Mouse (Mus musculus): ENCODE results near the gene 9430015G10Rik. TPM values are rescaled to one million over a fixed set of nuclear protein-coding genes. Genes with fewer than 3 reads are reported as not detected.
A peak's percentile ranks its signal among the peaks of the same experiment; 100 is the strongest.

9430015G10Rik gene
- total RNA-seq (2021): 13.5 and 16.7 TPM in 2 replicates
- long read RNA-seq, partial matches to known transcripts: 6 of 11 reads
- long read RNA-seq, other reads (novel, unspliced or antisense): 2 of 11 reads

DNA sequence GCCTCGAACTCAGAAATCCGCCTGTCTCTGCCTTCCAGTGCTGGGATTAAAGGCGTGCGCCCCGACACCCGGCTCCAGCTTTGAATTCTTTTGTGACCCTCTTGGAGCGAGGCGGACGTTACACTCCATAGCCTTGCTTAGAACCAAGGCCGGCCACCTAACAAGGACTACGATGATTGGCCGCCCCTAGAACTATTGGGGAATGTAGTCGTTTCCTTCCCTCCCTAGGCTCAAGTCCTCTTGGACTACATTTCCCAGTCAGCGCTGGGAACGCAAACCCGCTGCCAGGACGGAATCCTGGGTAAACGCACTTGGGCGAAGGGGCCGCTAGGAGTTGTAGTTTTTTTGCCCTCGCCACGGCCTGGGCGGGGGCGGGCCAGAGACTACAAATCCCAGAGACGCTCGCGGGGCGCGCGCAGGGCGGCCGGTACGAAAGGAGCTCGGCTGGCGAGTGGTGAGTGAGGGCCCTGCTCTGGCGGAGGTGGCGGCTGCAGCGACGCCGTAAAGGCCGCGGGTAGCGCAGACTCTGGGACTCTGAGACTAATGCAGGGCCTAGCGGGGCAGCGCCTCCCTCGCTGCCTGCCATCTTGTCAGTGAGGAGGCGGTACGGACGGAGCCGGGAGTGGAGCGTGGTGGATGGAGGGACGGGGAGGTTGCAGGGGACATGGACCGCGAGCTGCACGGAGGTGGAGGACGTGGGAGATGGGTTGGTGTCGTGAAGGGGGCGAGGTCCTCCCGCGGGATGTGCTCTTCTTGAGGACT is at the start of gene 9430015G10Rik:
Gene 9430015G10Rik, plus strand, starts transcription at position 413 of the 762 bp plus-strand sequence.
- peak; percentile 95 for DNase-seq

DNA sequence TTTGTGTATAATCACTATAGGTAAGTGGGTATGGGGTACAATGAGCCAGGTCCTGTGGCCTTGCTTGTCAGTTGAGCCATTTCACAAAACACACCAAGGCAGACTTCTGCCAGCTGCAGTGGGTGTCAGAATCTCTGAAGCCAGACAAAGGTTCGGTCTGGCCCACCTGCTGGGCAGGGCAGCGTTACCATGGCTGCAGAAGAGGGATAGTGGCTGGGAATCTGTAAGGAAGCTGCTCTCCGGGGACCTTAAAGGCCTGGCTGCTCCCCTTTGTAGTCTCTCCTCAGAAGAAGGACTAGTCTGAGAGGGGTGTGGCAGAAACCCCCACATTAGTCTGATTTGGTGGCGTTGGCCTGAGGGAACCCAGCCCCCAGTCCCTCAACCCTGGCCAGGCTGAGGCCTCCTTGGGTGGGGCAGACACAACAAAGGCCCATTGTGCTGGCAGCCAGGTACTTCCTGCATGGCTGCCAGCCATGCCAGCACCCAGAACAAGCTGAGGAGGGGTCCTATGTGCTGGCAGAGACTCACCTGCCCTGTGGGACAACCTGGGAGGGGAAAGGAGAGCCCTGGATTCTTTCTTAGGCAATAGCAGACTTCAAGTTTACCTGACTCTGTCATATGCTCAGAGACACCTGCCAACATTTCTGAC is 45.8 kb upstream of the 9430015G10Rik start:
- no peak for DNase-seq

DNA sequence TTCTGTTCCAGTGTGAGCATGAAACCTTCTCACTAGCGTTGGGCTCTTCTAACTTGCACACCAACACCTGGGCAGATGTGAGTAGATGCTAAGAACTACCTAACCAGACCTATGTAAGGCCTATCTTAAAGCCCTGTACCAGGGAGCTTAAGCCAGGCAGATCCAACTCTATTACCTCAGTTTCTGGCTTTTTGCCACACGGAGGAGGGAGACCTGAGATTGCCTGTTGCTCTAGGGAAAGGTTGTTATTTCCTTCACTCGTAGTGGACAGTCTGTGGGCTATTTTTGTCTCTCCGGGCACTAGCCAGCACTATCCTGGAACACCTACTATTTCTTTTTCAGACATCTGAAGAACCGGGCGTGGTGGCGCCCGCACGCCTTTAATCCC is 45.3 kb upstream of the 9430015G10Rik start:
- DNase-seq: no peak

DNA sequence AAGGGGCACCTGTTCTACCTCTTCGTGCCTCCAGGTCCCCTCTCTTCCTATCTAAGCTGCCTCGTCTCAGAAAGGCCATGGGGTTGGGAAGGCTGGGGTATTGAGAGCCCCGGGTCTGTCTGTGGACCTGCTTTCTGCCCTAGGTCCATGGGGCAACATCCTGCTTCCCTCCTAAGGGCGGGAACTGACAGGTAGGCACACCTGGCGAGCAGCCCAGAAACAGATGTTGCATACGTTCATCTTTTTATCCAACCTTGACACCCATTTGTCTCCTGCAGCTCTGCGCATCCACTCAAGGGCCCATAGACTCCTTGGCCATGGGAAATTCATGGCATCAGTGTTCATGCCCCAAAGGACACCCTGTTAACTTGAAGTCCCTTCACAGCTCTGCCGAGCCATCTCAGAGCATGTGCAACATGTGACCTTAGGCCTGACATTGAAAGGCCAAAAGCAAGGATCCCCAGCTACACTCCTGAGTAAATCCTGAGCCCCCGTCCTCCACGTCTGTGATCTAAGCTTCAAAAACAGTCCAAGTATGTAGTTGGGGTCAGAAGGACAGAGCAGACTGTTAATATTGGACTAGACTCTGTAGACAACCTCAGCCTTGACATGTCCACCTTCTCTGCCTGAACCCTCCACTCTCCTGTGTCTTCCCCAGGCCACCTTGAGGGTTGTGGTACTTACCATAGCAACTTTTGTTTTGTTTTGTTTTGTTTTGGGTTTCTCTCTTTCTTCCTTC is 44.5 kb upstream of the 9430015G10Rik start:
- DNase-seq: no peak

DNA sequence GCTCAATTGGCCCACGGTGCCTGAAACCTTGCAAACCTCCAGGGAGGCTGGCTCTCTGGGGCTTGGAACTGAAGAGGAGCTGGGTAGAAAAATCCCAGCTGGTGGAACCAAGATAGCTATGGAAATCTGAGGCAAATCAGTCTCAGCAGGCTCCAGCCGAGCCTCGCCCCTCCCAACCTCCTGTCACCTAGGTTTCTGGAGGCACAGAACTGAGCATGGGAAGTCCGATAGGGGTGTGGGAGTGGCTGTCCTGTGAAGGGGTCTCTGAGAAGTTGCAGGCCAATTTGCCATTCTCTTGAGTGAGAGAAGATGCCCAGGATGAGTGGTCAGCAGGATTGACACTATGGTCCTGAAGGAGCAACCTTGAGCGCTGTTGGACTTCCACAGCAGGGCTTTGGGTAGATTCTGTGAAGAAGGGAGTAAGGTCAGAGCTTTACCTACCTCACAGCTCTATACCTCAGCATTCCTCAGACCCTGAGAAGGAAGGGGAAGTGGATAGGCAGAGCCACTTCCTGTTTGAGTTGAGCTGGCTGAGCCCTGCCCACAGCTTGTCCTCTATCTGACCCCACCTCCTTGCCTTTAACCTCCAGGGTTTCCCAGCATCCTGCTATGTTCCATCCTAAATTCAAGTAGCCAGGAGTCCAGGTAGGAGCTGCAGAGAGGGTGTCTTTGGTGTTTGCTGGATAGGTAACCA is 42.4 kb upstream of the 9430015G10Rik start:
- no peak for DNase-seq

DNA sequence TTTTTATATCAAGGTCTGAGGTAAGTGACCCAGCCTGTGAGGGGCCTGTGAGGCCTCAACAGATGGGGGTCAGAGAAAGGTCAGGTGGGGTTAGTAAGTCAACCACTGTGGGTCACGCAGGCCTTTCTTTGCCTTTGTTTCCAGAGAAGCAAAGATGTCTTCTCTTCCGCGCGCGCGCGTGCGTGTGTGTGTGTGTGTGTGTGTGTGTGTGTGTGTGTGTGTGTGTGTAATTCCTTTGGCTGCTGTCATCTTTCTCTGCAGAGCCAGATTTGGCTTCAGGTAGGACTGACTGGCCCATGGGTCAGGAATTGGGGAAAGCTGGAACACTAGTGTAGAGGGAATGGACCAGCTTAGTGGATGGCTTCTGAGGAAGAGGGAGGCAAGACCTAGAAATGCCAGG is 40.1 kb upstream of the 9430015G10Rik start:
- no peak for DNase-seq

DNA sequence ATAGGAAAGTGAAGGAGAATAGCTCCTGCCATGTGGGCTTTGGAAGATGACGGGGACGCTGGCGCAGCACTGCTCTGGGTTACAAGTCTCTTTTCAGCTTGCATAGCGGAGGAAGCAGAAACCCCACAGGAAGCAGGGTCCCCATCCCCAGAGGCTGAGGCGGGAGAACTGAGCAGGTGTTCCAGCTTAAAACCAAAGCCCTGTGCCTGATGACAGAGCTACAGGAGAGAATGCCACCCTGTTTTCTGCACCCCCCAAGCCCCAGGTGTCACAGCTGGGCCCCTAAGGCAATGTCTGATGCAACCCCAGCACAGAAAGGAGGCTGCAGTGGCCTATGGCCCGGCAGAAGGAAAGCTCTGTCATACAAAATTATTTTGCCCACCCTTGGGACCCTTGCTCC is 39.5 kb upstream of the 9430015G10Rik start:
- DNase-seq: no peak

DNA sequence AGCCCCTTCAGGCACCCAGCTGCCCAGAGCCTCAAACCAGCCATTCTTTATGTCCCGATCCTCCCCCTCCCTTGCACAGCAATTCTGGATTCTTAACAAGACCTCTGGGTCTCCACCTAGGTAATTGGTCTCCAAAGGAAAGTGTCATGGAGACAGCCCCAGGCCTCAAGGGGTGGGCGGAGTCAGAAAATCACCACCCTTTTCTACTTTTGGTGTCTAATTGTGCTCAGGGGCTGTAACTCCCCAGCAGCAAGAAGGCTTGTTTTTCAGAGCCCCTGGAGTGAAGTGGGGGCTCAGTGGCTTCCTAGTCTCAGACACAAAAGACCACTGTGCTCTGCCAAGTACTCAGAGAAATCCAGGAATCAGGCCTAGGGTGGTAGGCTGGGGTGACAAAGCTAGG is 39.1 kb upstream of the 9430015G10Rik start:
- no peak for DNase-seq

DNA sequence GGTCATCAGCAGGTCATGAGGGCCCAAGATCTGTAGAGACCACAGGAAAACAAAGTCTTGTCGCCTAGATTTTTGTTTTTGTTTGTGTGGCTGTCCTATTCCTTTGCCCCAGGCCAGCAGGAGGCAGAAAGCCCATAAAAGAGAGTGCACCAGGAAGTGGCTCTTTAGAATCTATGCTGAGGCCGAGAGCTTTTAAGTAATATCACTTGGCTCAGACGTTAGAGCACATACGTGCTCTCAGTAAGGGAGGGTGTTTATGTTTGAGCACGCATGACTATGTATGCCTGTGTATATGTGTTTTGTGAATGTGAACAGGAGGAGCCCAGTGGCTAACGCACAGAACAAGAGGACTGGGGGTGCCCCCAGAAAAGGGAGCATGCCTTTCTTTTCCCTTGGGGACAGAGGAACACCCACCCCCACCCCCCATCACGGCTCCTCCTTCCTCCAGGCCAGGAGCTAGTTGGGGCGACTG is 32.8 kb upstream of the 9430015G10Rik start:
- no peak for DNase-seq

DNA sequence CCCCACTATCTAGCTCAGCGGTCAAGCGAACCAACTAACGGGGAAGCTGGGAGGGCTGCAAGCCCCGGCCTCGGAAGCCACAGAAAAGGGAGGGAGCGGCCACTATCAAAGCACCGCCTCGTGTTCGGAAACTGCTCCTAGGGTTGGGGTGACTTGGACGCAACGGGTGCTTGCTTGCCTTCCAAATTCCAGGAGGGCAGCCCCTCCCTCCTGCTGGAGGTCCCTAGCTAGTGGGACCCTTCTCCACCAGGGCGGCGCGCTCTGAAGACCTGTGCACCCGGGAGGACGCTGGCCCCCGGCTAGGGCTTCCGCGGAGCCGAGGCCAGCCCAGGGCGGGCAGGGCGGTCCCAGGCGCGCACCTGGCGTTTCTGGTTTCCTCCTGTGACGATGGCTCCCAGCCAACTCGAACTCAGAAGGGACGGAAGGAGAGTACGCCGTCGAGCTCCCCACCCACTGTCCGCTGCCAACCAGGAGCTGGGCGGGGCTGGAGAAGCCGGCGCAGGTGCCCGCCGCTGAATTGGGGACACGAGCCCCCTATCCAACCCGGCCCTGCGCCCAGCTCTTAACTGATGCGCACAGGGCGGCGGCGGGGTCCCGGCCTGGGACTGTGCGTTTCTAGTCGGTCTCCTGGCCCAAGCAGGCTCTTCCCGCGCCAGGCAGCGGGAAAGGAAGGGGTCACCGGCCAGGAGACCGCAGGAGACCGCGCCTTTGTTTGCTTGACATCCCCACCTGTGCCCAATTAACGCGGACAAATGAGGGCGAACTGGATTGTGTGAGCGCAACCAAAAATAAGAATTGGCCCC is 32.1 kb upstream of the 9430015G10Rik start:
- DNase-seq: peak; percentile 16

DNA sequence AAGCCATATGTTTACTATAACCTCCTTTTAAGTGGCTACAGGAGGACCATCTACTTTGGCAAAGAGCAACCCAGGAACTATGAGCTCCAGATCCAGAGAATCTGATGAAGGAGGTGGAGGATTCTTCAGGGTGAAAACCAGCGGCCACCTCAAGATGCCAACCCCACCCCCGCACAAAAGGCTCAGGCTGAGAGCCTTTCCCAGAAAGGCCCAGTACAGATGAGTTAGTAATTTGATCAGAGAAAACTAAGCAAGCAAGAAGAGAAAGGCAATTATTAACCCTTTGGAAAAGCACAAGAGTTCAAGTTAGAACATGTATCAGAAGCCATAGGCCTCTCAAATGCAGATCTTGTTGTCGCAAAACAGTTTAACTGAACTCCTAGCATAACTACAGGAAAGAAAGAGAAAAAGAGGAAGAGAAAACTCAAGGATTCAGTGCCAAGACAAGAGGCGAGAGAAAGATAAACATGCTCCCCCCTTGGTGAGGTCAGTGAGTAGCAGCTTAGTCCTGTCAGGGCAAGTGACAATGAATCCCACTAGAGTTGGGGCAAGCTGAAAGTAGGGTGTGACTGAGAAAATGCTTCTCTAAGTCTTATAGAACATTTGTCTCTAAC is 27.1 kb upstream of the 9430015G10Rik start:
- DNase-seq: no peak

DNA sequence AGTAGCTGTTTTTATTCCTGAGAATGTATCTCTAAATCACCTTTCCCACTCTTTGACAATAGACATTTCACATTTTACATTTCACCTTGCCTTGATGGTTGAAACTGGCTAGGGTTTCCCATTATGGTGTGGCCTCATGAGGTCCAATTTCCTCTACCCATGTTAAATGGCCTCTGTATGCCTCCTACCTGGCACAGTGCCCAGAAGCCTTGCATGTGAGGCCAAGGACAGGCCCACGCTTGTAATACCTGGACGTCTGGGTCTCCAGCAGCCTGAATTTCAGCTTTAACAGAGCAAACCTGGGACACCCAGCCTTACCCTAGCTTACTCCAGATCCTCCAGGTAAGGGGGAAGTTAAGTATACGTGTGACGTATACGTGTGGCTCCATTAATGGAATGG is 26.4 kb upstream of the 9430015G10Rik start:
- peak; percentile 26 for DNase-seq

DNA sequence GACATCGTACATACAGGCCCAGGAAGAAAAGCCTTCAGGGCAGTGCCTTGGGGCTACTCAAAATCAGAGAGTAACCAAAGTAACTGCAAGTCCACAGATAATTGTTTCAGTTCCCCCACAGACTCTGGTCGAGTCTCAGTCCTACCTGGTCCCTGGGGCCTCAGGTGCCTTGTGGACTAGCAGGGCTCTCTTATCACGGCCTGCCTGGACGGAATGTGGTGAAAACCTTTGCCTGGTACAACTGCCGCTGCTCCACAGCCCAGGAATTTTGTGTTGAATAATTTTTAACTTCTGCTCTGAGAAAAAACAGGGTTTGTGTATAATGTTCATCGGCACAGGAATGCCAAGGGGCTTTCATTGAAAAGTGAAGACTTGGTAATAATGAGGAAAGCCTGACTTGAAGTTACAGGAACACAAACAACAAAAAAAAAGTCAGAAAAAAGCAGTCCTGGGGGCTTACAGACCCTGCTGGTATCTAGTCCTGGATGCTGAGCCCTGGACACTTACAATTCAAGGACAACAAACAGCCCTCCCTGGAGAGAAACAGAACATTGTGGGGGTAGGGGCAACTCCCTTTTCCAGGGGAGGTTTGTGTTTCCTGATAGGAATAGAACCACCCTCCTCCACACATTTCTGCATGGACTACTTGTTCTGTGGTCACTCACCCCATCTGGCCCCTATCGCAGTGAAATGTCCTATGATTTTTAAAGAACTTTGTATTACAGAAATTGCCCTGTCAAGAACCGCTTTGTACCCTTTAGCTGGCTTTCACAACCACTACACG is 25.5 kb upstream of the 9430015G10Rik start:
- no peak for DNase-seq

DNA sequence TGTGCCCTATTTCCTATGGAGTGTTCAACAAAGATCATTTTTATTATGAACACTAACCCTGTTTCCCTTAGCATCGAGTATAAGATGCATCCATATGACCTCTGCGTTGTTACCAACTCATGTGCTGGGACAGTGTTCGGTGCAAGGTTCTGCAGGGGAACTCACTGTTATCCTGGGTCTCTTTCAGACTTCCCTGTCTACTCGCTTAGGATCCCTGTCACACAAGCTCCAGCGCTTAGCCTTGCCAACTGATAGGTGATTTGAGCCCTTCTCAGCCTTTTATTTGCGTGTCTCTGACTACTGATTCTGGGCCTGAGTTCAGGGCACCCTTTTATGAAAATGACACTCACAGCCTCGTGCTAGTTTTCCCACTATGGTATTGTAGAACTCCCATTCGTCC is 24.5 kb upstream of the 9430015G10Rik start:
- no peak for DNase-seq

DNA sequence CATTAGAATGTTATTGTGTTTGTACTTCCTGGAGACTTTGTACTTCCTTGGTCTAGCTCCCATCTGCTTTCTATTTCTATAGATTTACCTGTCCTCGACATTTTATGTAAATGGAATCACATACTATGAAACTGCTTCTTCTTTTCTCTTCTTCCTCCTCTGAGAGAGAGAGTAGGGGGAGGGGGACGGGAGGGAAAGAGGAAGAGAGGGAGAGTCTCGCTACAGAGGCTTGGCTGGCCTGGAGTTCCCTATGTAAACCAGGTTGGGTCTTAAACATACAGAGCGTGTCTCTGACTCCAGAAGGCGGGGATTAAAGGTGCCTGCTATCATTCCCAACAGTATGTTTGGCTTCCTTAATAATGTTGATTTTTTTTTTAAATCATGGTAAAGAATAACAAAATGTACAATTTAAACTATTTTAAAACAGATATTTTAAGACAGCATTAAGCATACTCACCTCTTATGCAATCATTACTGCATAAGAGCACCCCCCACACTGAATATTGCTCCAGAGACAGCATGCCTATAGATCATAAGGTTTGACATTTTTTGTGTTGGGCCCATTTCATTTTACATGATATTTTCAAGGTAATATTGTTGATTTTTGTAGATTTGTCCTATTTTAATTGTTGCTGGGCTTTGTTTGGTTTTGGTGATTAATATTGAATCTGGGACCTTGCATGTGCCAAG is 22.2 kb upstream of the 9430015G10Rik start:
- DNase-seq: no peak

DNA sequence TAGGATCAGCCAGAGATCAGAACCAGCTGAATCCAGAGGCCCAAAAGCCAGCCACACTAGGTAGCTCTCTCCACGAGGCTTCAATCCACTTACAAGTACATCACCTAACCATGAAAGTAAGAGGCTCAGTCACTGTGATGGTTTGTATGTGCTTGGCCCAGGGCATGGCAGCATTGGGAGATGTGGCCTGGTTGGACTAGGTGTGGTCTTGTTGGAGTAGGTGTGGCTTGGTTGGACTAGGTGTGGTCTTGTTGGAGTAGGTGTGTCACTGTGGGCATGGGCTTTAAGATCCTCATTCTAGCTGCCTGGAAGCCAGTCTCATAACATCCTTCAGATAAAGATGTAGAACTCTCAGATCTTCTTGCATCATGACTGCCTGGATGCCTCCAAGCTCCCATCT is 18.5 kb upstream of the 9430015G10Rik start:
- DNase-seq: no peak

DNA sequence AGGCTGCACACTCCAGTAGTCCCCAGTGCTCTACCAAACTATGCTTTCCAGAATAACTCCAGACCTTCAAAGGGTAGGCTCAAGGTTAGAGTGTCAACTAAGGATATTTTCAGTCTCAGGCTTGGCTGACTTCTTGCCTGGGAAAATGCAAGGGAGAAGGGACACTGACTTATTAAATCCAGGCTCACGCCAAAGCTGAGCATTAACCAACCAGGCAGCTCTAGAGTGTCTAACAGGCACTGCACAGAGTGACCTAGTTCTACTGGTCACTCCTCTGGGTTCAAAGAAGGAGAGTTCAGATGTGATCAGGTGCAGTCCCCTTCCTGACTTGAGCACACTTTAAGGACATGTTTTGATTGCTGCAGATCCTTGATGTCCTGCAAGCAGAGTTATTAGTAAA is 17.0 kb upstream of the 9430015G10Rik start:
- no peak for DNase-seq

DNA sequence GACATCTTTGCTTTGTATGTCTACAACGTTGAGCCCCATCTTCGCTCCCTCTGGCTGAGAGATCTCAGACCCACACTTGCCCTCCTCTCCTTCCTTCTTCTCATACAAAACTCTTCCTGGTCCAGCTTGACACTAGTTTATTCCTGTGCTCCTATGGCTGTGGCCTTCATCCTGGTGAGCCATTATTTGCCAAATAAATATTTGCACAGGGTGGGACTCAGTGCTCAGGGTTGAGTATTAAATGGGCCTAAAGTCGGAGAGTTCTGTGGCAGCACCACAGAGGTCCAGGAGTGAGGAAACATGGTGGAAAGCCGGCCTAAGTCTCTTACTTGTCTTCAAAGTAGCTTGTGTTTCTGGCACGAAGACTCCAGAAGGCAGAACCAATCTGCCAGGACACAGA is 16.0 kb upstream of the 9430015G10Rik start:
- DNase-seq: no peak

DNA sequence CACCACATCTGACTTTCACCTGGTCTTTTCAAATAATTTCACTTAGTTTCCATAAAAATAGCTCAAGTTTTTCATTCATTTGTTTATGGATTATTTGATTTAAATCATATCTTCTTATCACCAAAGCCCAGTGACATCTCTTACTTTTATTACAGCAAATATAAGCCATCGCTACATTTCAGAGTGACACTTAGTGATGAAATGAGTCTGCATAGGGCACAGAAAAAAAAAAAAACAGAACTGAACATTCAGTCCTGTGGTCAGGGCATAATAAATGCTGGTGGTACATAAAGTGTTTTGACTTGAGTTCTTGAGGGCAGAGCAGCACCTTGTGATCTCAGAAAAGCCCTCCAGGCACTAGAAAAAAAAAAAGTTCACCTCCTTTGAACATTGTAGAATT is 13.6 kb upstream of the 9430015G10Rik start:
- no peak for DNase-seq
